Mouse (Mus musculus) embryonic fibroblast, embryonic 13.5 days (primary cell): ENCODE results near the gene Rfk. TPM values are rescaled to one million over a fixed set of nuclear protein-coding genes. Genes with fewer than 3 reads are reported as not detected.

Source experiments
- H3K27ac ChIP-seq: 2 replicates; pipeline ENCODE4 v1.5.1; 2012; ENCODE audit warnings: low read length, control low read depth, inconsistent platforms; ENCODE audit not compliant: insufficient read depth
- H3K4me1 ChIP-seq: 2 replicates; pipeline ENCODE4 v1.6.1; 2011; ENCODE audit warnings: low read length; ENCODE audit not compliant: control insufficient read depth, insufficient read depth
- H3K4me3 ChIP-seq: 2 replicates; pipeline ENCODE4 v1.5.1; 2011; ENCODE audit warnings: mild to moderate bottlenecking, control low read depth, low read length; ENCODE audit not compliant: insufficient read depth
- CTCF ChIP-seq: IDR thresholded peaks from 2 replicates; pipeline ENCODE4 v1.5.1; 2011; ENCODE audit warnings: mild to moderate bottlenecking, control low read depth, low read length, moderate library complexity, borderline replicate concordance; ENCODE audit not compliant: insufficient read depth
- POLR2A ChIP-seq: IDR thresholded peaks from 2 replicates; pipeline ENCODE4 v1.6.1; 2011; ENCODE audit warnings: low read depth, mild to moderate bottlenecking, control low read depth, low read length, moderate library complexity
- polyA plus RNA-seq: library from polyadenylated mRNA; stranded (reverse); fragments of >200 nt; gene quantifications from 2 replicates; pipeline ENCODE4 v1.2.4, GENCODE M21; 2011; ENCODE audit warnings: low read depth; ENCODE audit not compliant: missing spikeins, insufficient read length

Rfk gene
- polyA plus RNA-seq, 1 experiment, result 44.5 TPM

DNA sequence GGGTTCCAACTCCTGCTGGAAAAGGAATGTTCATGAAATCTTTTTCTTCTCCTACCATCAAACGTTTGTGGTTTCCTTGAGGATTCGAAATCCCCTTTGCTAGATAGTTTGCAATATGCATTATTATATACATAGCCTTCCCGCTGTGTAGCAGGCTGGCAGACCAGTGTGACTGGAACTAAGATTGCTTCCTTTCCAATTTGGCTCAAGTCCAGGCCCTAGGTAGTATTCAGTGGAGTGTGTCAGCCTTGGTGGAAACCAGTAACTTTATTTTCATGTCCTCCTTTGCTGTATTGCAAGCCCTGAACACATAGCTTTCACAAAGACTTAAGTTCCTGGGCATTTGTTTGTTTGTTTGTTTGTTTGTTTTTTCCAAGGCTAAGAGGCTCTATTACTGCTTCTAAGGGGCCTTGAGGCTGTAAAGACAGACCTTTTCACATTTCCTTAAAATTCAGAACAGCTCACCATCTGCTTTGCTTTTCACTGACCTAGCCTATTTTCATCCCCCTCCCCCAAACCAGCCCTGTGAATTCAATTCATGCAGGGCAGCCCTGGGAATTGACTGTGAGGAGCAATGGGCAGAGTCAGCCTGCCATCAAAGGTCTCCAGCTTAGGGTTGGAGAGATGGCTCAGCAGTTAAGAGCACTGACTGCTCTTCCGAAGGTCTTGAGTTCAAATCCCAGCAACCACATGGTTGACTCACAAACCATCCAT lies 45.8 kb downstream of the Rfk start:
- no peak overlapping the region for H3K27ac ChIP-seq
- TF ChIP-seq CTCF (no peak), POLR2A (no peak)
- H3K4me3 ChIP-seq, result no peak overlapping the region
- no peaks in the 10 kb centered on the region for H3K4me1 ChIP-seq

GRCm38 (mm10) chr19:17443581-17443980 lies 49.7 kb downstream of the Rfk start:
- TF ChIP-seq POLR2A (no peak), CTCF (no peak)

More at GRCm38 (mm10) chr19:17443581-17443980, 49.7 kb downstream of the Rfk start:
- Histone ChIP-seq H3K4me3 (no peak overlapping the region), H3K4me1 (no peaks in the 10 kb centered on the region), H3K27ac (no peak overlapping the region)

Other genes with a start within 250 kb of the Rfk start
- gene Gcnt1, start 21.2 kb upstream of the Rfk start, polyA plus RNA-seq, result 4.2 and 4.6 TPM in 2 replicates